Mouse (Mus musculus) granulocyte monocyte progenitor cell, adult 5-6 weeks (primary cell): ENCODE results near the gene Med12l. TPM values are rescaled to one million over a fixed set of nuclear protein-coding genes. Genes with fewer than 3 reads are reported as not detected.
"Not testable (repeated sequence)": the region's sequence is repeated elsewhere in the genome, so short reads cannot be mapped to it uniquely, and the experiment has no call there.

ENCODE experiments used
- ATAC-seq: replicated peaks from 2 replicates; pipeline ENCODE4 v1.8.0; 2016; ENCODE audit warnings: mild to moderate bottlenecking, moderate TSS enrichment, inconsistent platforms; ENCODE audit not compliant: poor library complexity, severe bottlenecking
- total RNA-seq, 2 experiments: library from RNA; stranded (forward) in 1 of 2; stranded (reverse) in 1 of 2; fragments of 200-712, 200-1000 nt in 1 of 2; fragments of >200 nt in 1 of 2; fragmentation: Nextera tagmentation in 1 of 2; gene quantifications; 2 replicates each; pipeline ENCODE4 v1.2.3; 2014 to 2017

Med12l gene
- total RNA-seq, 2 experiments from 2014 or later = 1.7 to 2.4 TPM

DNA sequence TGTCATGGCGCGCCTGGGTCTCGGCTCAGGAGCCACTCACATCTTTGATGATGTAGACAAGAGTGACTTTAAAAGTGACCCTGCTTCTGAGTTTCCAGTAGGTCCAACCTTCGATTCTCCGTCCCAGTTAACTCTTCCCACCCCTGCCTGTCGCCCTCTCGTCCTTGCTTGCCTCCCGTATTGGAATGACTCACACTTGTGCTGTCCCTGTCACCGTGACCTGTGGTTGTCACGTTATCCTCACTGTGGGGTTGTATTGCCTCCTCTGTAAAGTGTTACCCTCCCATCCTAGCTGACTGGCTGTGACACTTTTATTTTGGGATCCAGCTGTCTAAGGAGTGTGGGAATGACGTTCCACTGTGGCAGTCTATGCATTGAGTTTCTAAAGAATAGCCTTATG, 87.1 kb downstream of the Med12l start:
- ATAC-seq = no peak

- peak; percentile 76 for ATAC-seq
Observed at GRCm38 (mm10) chr3:59097421-59097820, 91.8 kb downstream of the Med12l start.

GRCm38 (mm10) chr3:59098540-59098939, 92.9 kb downstream of the Med12l start:
- peak; percentile 49 for ATAC-seq

- peak; percentile 11; the same call in 1 of the 2 replicates for ATAC-seq
Observed at GRCm38 (mm10) chr3:59101218-59101986, 95.8 kb downstream of the Med12l start, which contains the start of gene Gpr171. TSS of gene Gpr171 (minus strand) at chr3:59101821.

DNA sequence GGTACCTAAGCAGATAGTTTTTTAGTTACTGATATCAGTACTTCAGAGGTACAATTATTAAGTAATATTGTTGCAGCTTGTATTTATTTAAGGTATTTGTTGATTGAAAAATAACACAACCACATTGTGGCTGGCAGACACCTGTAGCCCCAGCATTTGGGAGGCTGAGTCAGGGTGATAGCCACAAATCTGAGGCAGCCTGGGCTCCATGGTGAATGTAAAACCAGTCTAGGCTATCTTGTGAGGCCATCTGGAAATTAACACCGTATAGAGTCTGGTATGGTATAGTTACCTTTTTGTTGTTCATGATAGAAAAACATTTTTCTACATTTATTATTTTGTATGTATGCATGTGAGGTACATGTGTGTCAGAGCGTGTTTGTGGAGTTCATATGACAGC, 96.5 kb downstream of the Med12l start:
- no peak for ATAC-seq

- 0 out of 2 replicates have a peak, but pooled peaks have one; percentile 6 for ATAC-seq
Observed at GRCm38 (mm10) chr3:59104462-59104861, 98.8 kb downstream of the Med12l start.

GRCm38 (mm10) chr3:59107439-59107838, 101.8 kb downstream of the Med12l start:
- no peak for ATAC-seq

GRCm38 (mm10) chr3:59109834-59110233, 104.2 kb downstream of the Med12l start:
- ATAC-seq = not testable (repeated sequence)

- ATAC-seq = no peak
Observed at GRCm38 (mm10) chr3:59111944-59112343, 106.3 kb downstream of the Med12l start.

DNA sequence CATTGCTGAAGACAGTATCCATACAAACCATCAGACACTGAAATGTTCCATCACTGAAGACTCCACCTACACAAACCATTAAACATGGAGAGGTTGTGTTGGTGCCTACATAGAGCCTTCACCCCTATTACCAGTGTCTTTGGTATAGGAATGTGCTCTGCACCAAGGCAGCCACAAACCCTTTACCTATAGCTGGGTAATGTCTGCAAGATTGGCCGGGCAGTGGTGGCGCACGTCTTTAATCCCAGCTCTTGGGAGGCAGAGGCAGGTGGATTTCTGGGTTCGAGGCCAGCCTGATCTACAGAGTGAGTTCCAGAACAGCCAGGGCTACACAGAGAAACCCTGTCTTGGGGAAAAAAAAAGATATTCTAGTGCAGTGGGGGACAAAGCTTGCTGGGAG, 107.7 kb downstream of the Med12l start:
- ATAC-seq = not testable (repeated sequence)

GRCm38 (mm10) chr3:59113973-59114517, 108.4 kb downstream of the Med12l start:
- ATAC-seq = peak; percentile 58

- ATAC-seq = no peak
Observed at GRCm38 (mm10) chr3:59121067-59121730, 115.6 kb downstream of the Med12l start.

GRCm38 (mm10) chr3:59121780-59122449, 116.3 kb downstream of the Med12l start:
- no peak for ATAC-seq

DNA sequence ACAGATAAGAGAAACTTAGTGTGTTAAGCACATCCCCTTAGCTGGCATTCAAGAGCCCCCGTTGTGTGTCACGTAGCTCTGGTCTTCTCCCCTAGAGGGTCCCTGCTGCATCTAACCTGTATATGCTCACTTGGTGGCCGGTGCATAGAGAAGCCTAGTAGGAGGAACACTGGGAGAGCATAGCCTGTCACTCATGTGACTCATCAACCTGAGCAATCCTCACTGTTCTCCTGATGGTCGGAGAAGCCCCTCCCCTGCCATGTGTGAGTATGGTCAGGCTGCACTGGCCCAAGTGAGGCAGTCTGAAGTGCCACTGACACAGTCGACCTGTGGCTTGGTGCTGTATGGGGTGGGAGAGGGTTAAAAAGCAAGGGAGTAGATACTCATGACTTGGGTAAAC, 119.4 kb downstream of the Med12l start:
- ATAC-seq = peak; percentile 16; the same call in 1 of the 2 replicates

DNA sequence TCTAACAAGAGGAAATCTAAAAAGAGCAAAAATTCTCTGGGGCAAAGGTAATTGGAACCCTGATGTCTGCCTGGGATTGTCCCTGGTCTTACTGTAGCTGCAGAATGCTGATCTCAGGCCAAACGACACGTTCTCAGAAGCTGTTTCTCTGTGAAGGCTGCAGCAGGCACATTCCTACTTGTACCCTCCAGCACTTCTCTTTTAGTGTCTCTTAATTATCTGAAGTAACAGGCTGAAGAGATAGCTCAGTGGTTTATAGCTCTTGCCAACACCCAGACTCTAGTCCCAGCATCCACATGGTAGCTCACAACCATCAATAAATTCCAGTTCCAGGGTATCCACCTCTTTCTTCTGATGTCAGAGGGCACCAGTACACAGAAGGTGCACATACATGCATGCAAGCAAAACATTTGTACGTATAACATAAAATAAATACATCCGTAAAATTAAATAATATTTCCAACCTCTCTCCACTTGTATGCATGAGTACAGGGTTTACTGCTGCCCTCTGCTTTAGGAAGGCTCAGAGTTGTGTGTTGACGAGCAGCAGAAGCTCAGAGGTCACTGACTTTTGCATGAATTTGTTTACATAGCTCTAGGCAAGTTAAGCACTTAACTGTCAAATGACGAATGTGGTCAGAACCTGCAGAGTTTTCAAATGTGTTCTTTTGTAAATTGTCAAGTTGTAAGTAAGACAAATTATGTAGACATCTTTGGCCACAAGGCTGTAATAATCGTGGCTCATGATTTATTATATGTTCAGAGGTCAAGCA, 120.3 kb downstream of the Med12l start:
- no peak for ATAC-seq

DNA sequence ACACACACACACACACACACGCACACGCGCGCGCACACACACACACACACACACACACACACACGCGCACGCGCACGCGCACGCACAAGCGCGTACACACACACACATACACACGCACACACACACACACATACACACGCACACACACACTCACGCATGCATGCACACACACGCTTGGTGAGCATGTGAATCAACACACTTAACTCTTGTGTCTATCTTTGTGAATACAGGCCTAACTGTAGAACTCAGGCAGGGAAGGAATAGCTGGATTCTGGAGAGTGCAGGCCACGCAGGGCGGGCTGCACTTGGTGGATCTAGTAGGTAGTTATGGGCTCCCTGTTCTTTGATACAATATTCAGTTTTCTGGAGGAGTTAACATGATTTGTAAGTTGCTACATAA, 123.1 kb downstream of the Med12l start:
- ATAC-seq = no peak

DNA sequence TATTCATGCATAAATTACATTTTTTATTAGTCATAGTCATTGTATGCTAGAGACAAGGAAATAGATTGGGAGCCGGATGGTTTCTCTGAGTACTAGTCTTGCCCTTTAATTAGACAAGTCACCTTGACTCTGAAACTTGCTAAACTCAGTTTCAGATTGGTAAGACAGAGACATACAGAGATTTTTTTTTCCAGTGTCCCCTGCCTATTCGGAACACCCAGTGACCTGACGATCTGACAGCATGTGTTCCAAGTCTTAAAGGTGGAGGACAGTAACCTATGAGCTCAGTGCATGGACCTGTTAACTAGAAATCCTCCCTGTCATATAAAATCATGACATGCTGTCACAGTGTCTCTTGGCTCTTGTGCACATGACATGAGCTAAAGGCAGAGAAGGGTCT, 123.9 kb downstream of the Med12l start:
- ATAC-seq = no peak

DNA sequence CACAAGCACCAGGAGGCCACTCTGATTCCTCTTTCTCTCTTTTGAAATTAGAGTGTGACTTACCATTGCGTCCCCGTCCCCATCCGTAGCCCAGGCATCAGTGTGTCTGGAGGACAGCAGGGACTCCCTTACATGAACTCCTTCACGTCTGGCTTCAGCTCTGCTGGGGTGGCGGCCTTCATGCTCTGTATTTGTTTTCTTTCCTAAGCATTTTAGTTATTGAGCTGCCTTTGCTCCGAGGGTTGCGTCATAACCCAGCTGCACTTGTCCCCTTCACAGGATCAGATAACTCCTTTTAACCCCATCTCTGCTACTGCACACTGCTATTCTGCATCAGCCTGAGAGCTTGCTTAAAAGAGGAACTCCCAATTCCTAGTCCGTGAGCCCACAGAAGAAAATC, 124.8 kb downstream of the Med12l start:
- ATAC-seq = peak; percentile 55

- no peak for ATAC-seq
Observed at GRCm38 (mm10) chr3:59131081-59131480, 125.5 kb downstream of the Med12l start.

- ATAC-seq = peak; percentile 25
Observed at GRCm38 (mm10) chr3:59131966-59132365, 126.3 kb downstream of the Med12l start.
